In the genomic region with DNA sequence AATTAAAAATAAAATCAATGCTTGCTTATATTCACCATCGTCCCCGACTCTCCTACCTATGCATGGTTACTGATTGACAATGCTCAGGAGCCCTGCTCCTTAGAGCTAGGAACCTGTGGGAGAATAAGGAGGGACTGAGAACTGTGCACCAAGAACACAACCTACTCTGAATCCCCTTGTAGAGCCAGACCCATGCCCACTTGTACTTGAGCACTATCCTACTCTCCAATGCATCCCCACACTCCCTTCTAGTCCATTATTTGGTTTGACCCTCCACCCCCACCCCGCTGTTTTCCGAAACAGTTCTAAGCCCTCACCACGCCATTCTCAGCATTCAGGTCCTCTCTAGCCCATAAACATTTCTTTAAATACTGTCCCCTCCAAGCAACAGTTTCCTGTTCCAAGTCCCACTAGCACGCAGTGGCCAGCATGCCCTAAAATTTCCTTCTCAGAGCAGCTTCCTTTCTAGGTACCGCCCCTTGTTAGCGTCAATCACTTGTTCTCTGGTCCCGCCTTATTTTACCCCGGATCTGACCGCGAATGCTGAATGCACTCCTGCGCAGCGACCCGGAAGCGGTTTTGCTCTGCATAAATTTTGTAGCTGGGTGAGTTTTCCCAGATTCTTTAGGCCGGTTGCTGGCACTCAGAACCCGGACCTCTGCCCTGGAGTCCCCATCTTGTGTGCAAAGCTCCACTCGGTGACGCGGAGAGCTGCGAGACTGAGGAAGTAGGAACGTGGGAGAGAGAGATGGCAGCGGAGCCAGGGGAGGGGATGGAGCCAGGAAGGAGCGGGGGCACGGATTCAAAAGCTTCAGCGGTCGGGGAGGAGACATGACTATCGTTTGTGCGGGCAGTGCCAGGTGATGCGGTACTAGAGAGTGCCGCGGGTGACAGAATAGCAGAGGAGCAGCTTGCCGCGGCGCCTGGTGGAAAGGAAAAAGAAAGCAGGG, we compare ENCODE assay signal across 8 mouse cellular contexts. TPM values are rescaled to one million over a fixed set of nuclear protein-coding genes. Genes with fewer than 3 reads are reported as not detected.
DNase-seq lines count a peak whose midpoint lies in the region; ATAC-seq and TF ChIP-seq lines count a peak whose summit lies in the region.

A gene (plus strand): TSS at position 522 of the 950 bp plus-strand sequence.

- WGBS in forebrain, embryonic 10.5 days = 6% methylated on average over 36 of the region's 36 CpGs
- WGBS in heart, embryonic 15.5 days = 5% methylated on average over 36 of the region's 36 CpGs
- WGBS in liver, embryonic 14.5 days (ENCODE audit: insufficient replicate concordance) = 5% methylated on average over 36 of the region's 36 CpGs
- 6% methylated on average over 36 of the region's 36 CpGs for WGBS in neural tube, embryonic 11.5 days
- WGBS in stomach, postnatal 0 days = 5% methylated on average over 36 of the region's 36 CpGs

- H3K9me3 ChIP-seq in forebrain, embryonic 10.5 days = no peaks in the 10 kb centered on the region; the same call in 1 of the 2 replicates
- no peaks in the 10 kb centered on the region for H3K9me3 ChIP-seq in heart, embryonic 15.5 days (replicated peaks)
- H3K9me3 ChIP-seq in liver, embryonic 14.5 days (ENCODE audit: control insufficient read depth, low read length) = no peaks in the 10 kb centered on the region
- no peaks in the 10 kb centered on the region for H3K9me3 ChIP-seq in neural tube, embryonic 11.5 days (ENCODE audit: control insufficient read depth, low read length)
- H3K9me3 ChIP-seq in stomach, postnatal 0 days (ENCODE audit: control insufficient read depth, low read length) = no peaks in the 10 kb centered on the region

- H3K4me1 ChIP-seq in forebrain, embryonic 10.5 days = peaks cover 16% of the 10 kb centered on the region
- H3K4me1 ChIP-seq in heart, embryonic 15.5 days (replicated peaks) = peaks cover 20% of the 10 kb centered on the region
- peaks cover 5 to 12% of the 10 kb centered on the region in 2 experiments; a peak in 3 of 4 replicates for H3K4me1 ChIP-seq in liver, embryonic 14.5 days (replicated peaks; ENCODE audit: control insufficient read depth in 2 of 2, insufficient read depth in 2 of 2, low read length in 1 of 2)
- peaks cover 3% of the 10 kb centered on the region; the same call in 1 of the 2 replicates for H3K4me1 ChIP-seq in neural tube, embryonic 11.5 days (ENCODE audit: control insufficient read depth, insufficient read depth, low read length)
- 0 out of 2 replicates have a peak, but pooled peaks cover 2% of the 10 kb centered on the region for H3K4me1 ChIP-seq in stomach, postnatal 0 days (replicated peaks; ENCODE audit: control insufficient read depth, insufficient read depth)

- peak; percentile 26; the same call in 1 of the 2 replicates for TF ChIP-seq CTCF in liver, embryonic 14.5 days (IDR thresholded peaks at IDR 0.05; ENCODE audit: low read depth)
- peak; percentile 19; the same call in 1 of the 2 replicates for TF ChIP-seq CTCF in stomach, postnatal 0 days (IDR thresholded peaks at IDR 0.05; ENCODE audit: low read depth)

- TF ChIP-seq EP300 in liver, embryonic 14.5 days (IDR thresholded peaks at IDR 0.05; ENCODE audit: low read depth) = no peak
- TF ChIP-seq EP300 in stomach, postnatal 0 days (optimal IDR thresholded peaks at IDR 0.05) = no peak

- H3K4me3 ChIP-seq in forebrain, embryonic 10.5 days = peak within 1 kb of the TSS; percentile 84
- H3K4me3 ChIP-seq in heart, embryonic 15.5 days = peak within 1 kb of the TSS; percentile 68
- peak within 1 kb of the TSS; percentile 75 to 84 for H3K4me3 ChIP-seq in liver, embryonic 14.5 days (ENCODE audit: insufficient read depth in 1 of 2, low read depth in 2 of 2, low read length in 2 of 2)
- H3K4me3 ChIP-seq in neural tube, embryonic 11.5 days (ENCODE audit: low read depth, low read length) = peak within 1 kb of the TSS; percentile 68
- peak within 1 kb of the TSS; percentile 81 for H3K4me3 ChIP-seq in stomach, postnatal 0 days (ENCODE audit: low read depth, low read length)

- H3K36me3 ChIP-seq in forebrain, embryonic 10.5 days (replicated peaks) = peaks cover 23% of the 10 kb centered on the region
- peaks cover 4% of the 10 kb centered on the region for H3K36me3 ChIP-seq in heart, embryonic 15.5 days
- H3K36me3 ChIP-seq in liver, embryonic 14.5 days (replicated peaks; ENCODE audit: control insufficient read depth, insufficient read depth, low read depth) = peaks cover 9% of the 10 kb centered on the region
- peaks cover 5% of the 10 kb centered on the region for H3K36me3 ChIP-seq in neural tube, embryonic 11.5 days (ENCODE audit: control insufficient read depth, insufficient read depth, low read length)
- peaks cover 8% of the 10 kb centered on the region; the same call in 1 of the 2 replicates for H3K36me3 ChIP-seq in stomach, postnatal 0 days (ENCODE audit: control insufficient read depth, insufficient read depth, low read length)

- H3K4me2 ChIP-seq in heart, embryonic 15.5 days = peak within 1 kb of the TSS; percentile 66
- peak within 1 kb of the TSS; percentile 76 for H3K4me2 ChIP-seq in liver, embryonic 14.5 days (ENCODE audit: low read depth)
- peak within 1 kb of the TSS; percentile 69 for H3K4me2 ChIP-seq in neural tube, embryonic 11.5 days (ENCODE audit: low read depth)
- H3K4me2 ChIP-seq in stomach, postnatal 0 days (replicated peaks; ENCODE audit: low read depth) = peak within 1 kb of the TSS; percentile 74

- H3K9ac ChIP-seq in heart, embryonic 15.5 days = peak within 1 kb of the TSS; percentile 79
- peak within 1 kb of the TSS; percentile 89 for H3K9ac ChIP-seq in liver, embryonic 14.5 days (replicated peaks)
- H3K9ac ChIP-seq in neural tube, embryonic 11.5 days (ENCODE audit: low read length) = peak within 1 kb of the TSS; percentile 88
- H3K9ac ChIP-seq in stomach, postnatal 0 days (ENCODE audit: low read length) = peak within 1 kb of the TSS; percentile 92

- H3K27me3 ChIP-seq in forebrain, embryonic 10.5 days (ENCODE audit: poor library complexity, severe bottlenecking) = no peaks in the 10 kb centered on the region
- 0 out of 2 replicates have a peak, but pooled peaks cover 4% of the 10 kb centered on the region for H3K27me3 ChIP-seq in heart, embryonic 15.5 days
- no peaks in the 10 kb centered on the region for H3K27me3 ChIP-seq in liver, embryonic 14.5 days (ENCODE audit: control insufficient read depth, insufficient read depth, low read length)
- H3K27me3 ChIP-seq in neural tube, embryonic 11.5 days (ENCODE audit: control insufficient read depth, insufficient read depth, low read length) = no peaks in the 10 kb centered on the region
- H3K27me3 ChIP-seq in stomach, postnatal 0 days (ENCODE audit: control insufficient read depth, insufficient read depth, low read length) = no peaks in the 10 kb centered on the region

- peak; percentile 95 for ATAC-seq in heart, embryonic 15.5 days (replicated peaks; ENCODE audit: insufficient number of reproducible peaks, insufficient read depth, low FRiP score, low read depth)
- ATAC-seq in liver, embryonic 14.5 days (ENCODE audit: insufficient read depth) = peak; percentile 93
- ATAC-seq in neural tube, embryonic 11.5 days (ENCODE audit: insufficient read depth, low FRiP score, low TSS enrichment) = peak; percentile 96
- peak; percentile 99 for ATAC-seq in stomach, postnatal 0 days (ENCODE audit: low FRiP score, low TSS enrichment)

- H3K27ac ChIP-seq in forebrain, embryonic 10.5 days = peak within 1 kb of the TSS; percentile 94
- peak within 1 kb of the TSS; percentile 87 for H3K27ac ChIP-seq in heart, embryonic 15.5 days
- H3K27ac ChIP-seq in liver, embryonic 14.5 days = peak within 1 kb of the TSS; percentile 55
- peak within 1 kb of the TSS; percentile 67 for H3K27ac ChIP-seq in neural tube, embryonic 11.5 days (ENCODE audit: low read depth, low read length)
- H3K27ac ChIP-seq in stomach, postnatal 0 days (replicated peaks) = peak within 1 kb of the TSS; percentile 97

- DNase-seq in CD8-positive naive resting alpha-beta T cell, adult 2 months (ENCODE audit: low read depth in 2 of 2, low spot score in 2 of 2) = peak; percentile 70 to 77
- DNase-seq in c-Kit-positive CD71-negative TER-119-negative erythroid progenitor cells, embryonic 14.5 days (ENCODE audit: low read depth) = peak; percentile 81
- DNase-seq in forebrain, embryonic 10.5 days (ENCODE audit: extremely low spot score, low spot score) = peak; percentile 86
- peak; percentile 91 to 94 for DNase-seq in kidney, postnatal 25 days
- DNase-seq in liver, embryonic 14.5 days (ENCODE audit: low read depth in 3 of 3, low spot score in 3 of 3) = peak; percentile 78 to 81 (median 78)
- DNase-seq in neural tube, embryonic 11.5 days (ENCODE audit: low spot score) = peak; percentile 90
- peak; percentile 88 for DNase-seq in stomach, postnatal 0 days (ENCODE audit: low spot score)

RNA-seq across cellular contexts. Expression of the gene that starts here (rescaled TPM):
- 15.3 and 15.7 TPM in 2 replicates for polyA plus RNA-seq in forebrain, embryonic 10.5 days (2016; fragmentation: Nextera tagmentation; extraction: Ambion mirVana)
- polyA plus RNA-seq in heart, embryonic 15.5 days (2015; fragmentation: Nextera tagmentation; extraction: Ambion mirVana) = 9.6 TPM in 2 replicates
- polyA plus RNA-seq in liver, embryonic 14.5 days (2012; rRNA removed) = 2.4 and 4.5 TPM in 2 replicates
- polyA plus RNA-seq in liver, embryonic 14.5 days (2014; fragmentation: Nextera tagmentation; extraction: Ambion mirVana) = 4.4 and 4.5 TPM in 2 replicates
- 20.5 TPM in 2 replicates for polyA plus RNA-seq in neural tube, embryonic 11.5 days (2014; fragmentation: Nextera tagmentation; extraction: Ambion mirVana)
- 6.4 and 6.5 TPM in 2 replicates for polyA plus RNA-seq in stomach, postnatal 0 days (2015; fragmentation: Nextera tagmentation; extraction: Ambion mirVana)

Comparison
In these comparisons a context has a peak if more than half of its experiments do, and no peak if none do; other contexts are left out.
1. Peak in every context shown above with its lines: DNase-seq, ATAC-seq, H3K4me3 ChIP-seq and H3K27ac ChIP-seq.